Mouse (Mus musculus): ENCODE measurements around the gene Kcnj8. TPM values are rescaled to one million over a fixed set of nuclear protein-coding genes. Genes with fewer than 3 reads are reported as not detected.

Kcnj8 gene
- polyA plus RNA-seq, 1 experiment from 2014 or later: 1.4 TPM

DNA sequence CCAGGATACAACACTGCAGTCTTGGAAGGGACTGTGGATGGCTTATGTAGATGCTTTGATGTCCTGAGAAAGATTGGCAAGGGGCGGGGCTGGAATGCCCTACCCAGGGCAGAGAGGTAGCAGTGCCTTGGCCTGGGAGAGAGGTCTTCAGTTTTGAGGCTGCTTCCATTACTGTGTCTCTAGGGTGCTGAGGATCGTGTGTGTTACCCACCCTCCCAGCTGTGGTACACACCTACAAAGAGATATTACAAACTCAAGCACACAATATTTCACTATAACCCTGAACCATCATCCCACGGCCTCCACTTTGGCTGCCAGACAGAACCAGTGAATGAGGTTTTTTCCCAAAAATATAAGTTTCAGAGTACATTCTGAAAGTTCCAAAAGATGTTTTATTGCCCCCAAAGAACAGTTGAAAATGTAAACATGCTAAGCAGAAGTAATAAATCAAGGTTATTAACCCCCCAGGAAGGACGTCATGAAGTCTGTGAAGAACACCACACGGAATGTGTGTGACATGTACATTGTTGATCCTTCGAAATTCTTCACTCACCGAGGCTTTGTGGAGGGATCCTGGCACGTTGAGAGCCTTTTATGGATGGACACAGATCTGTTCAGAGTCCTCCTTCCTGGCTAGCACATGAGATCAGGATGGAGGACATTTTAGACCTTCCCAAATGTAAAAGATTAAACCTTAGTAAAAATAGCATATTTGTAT is 29.2 kb downstream of the Kcnj8 start:
- Histone ChIP-seq H3K27ac (no peak overlapping the region), H3K4me3 (no peak overlapping the region), H3K4me1 (no peaks in the 10 kb centered on the region), H3K27me3 (ENCODE audit: insufficient read depth, poor library complexity, severe bottlenecking) (no peaks in the 10 kb centered on the region), H3K36me3 (no peaks in the 10 kb centered on the region), H3K9me3 (no peaks in the 10 kb centered on the region)
- peak; percentile 17 for DNase-seq (ENCODE audit: low spot score)
- WGBS: 84% methylated on average over 8 of the region's 8 CpGs

GRCm38 (mm10) chr6:142540561-142541160 is 30.8 kb downstream of the Kcnj8 start:
- H3K4me1 ChIP-seq: no peaks in the 10 kb centered on the region
- no peak overlapping the region for H3K27ac ChIP-seq
- no peaks in the 10 kb centered on the region for H3K36me3 ChIP-seq
- DNase-seq (ENCODE audit: low spot score): no peak
- 77% methylated on average over 10 of the region's 10 CpGs for WGBS
- H3K4me3 ChIP-seq: no peak overlapping the region
- no peaks in the 10 kb centered on the region for H3K9me3 ChIP-seq
- no peaks in the 10 kb centered on the region for H3K27me3 ChIP-seq (ENCODE audit: insufficient read depth, poor library complexity, severe bottlenecking)

- no peaks in the 10 kb centered on the region for H3K9me3 ChIP-seq
- no peak overlapping the region for H3K4me3 ChIP-seq
- no peaks in the 10 kb centered on the region for H3K4me1 ChIP-seq
- no peak for DNase-seq (ENCODE audit: low spot score)
- no peaks in the 10 kb centered on the region for H3K36me3 ChIP-seq
- no peaks in the 10 kb centered on the region for H3K27me3 ChIP-seq (ENCODE audit: insufficient read depth, poor library complexity, severe bottlenecking)
- 81% methylated on average over 5 of the region's 5 CpGs for WGBS
- no peak overlapping the region for H3K27ac ChIP-seq
These were observed 31.3 kb downstream of the Kcnj8 start for GRCm38 (mm10) chr6:142540131-142540530.

GRCm38 (mm10) chr6:142538503-142538902 is 32.9 kb downstream of the Kcnj8 start:
- Histone ChIP-seq H3K9me3 (no peaks in the 10 kb centered on the region), H3K36me3 (no peaks in the 10 kb centered on the region), H3K27me3 (ENCODE audit: insufficient read depth, poor library complexity, severe bottlenecking) (no peaks in the 10 kb centered on the region), H3K4me1 (no peaks in the 10 kb centered on the region), H3K27ac (no peak overlapping the region), H3K4me3 (no peak overlapping the region)
- 66% methylated on average over 17 of the region's 17 CpGs for WGBS
- DNase-seq (ENCODE audit: low spot score): no peak

GRCm38 (mm10) chr6:142533412-142533811 is 38.0 kb downstream of the Kcnj8 start:
- H3K27me3 ChIP-seq (ENCODE audit: insufficient read depth, poor library complexity, severe bottlenecking): no peaks in the 10 kb centered on the region
- no peak for DNase-seq (ENCODE audit: low spot score)
- no peaks in the 10 kb centered on the region for H3K36me3 ChIP-seq
- peaks cover 7% of the 10 kb centered on the region; the same call in 1 of the 2 replicates for H3K4me1 ChIP-seq
- H3K4me3 ChIP-seq: no peak overlapping the region
- no peak overlapping the region for H3K27ac ChIP-seq
- WGBS: 62% methylated on average over 5 of the region's 5 CpGs
- H3K9me3 ChIP-seq: no peaks in the 10 kb centered on the region

GRCm38 (mm10) chr6:142532686-142533085 is 38.7 kb downstream of the Kcnj8 start:
- Histone ChIP-seq H3K36me3 (no peaks in the 10 kb centered on the region), H3K27me3 (ENCODE audit: insufficient read depth, poor library complexity, severe bottlenecking) (no peaks in the 10 kb centered on the region), H3K4me1 (peaks cover 7% of the 10 kb centered on the region; the same call in 1 of the 2 replicates), H3K27ac (no peak overlapping the region), H3K9me3 (no peaks in the 10 kb centered on the region), H3K4me3 (no peak overlapping the region)
- WGBS: 93% methylated on average over 2 of the region's 2 CpGs
- no peak for DNase-seq (ENCODE audit: low spot score)

- Histone ChIP-seq H3K27ac (no peak overlapping the region), H3K27me3 (ENCODE audit: insufficient read depth, poor library complexity, severe bottlenecking) (no peaks in the 10 kb centered on the region), H3K9me3 (no peaks in the 10 kb centered on the region), H3K36me3 (no peaks in the 10 kb centered on the region), H3K4me3 (no peak overlapping the region), H3K4me1 (peaks cover 7% of the 10 kb centered on the region; the same call in 1 of the 2 replicates)
- no peak for DNase-seq (ENCODE audit: low spot score)
- WGBS: 88% methylated on average over 17 of the region's 17 CpGs
These were observed 39.3 kb downstream of the Kcnj8 start for GRCm38 (mm10) chr6:142532141-142532540.

DNA sequence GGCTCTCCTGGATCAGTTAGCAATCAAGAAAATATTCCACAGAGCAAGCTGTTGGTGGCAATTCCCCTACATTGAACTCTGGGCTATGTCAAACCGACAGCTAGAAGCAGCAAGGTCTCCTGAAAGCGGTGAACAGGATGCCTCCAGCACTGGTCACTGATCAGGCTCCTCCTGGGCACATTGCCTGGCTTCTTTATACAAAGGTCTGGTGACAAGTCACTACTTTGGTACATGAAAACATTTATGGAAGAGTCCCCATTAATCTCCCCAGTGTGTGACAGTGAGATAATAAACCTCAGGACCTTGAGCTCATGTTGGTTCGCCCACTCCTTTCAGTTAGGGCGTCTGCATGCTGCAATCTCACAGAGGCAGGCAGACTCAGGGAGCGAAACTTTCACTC is 41.0 kb downstream of the Kcnj8 start:
- 64% methylated on average over 5 of the region's 5 CpGs for WGBS

GRCm38 (mm10) chr6:142529680-142530079 is 41.7 kb downstream of the Kcnj8 start:
- no peak overlapping the region for H3K4me3 ChIP-seq
- no peaks in the 10 kb centered on the region for H3K36me3 ChIP-seq
- DNase-seq (ENCODE audit: low spot score): no peak
- peaks cover 7% of the 10 kb centered on the region; the same call in 1 of the 2 replicates for H3K4me1 ChIP-seq
- no peak overlapping the region for H3K27ac ChIP-seq
- H3K27me3 ChIP-seq (ENCODE audit: insufficient read depth, poor library complexity, severe bottlenecking): no peaks in the 10 kb centered on the region
- H3K9me3 ChIP-seq: no peaks in the 10 kb centered on the region
- WGBS: 81% methylated on average over 8 of the region's 8 CpGs

More for the DNA sequence above, 41.0 kb downstream of the Kcnj8 start:
- no peaks in the 10 kb centered on the region for H3K9me3 ChIP-seq
- no peak overlapping the region for H3K4me3 ChIP-seq
- H3K27me3 ChIP-seq (ENCODE audit: insufficient read depth, poor library complexity, severe bottlenecking): no peaks in the 10 kb centered on the region
- H3K4me1 ChIP-seq: peaks cover 7% of the 10 kb centered on the region; the same call in 1 of the 2 replicates
- no peak for DNase-seq (ENCODE audit: low spot score)
- no peak overlapping the region for H3K27ac ChIP-seq
- H3K36me3 ChIP-seq: no peaks in the 10 kb centered on the region

DNA sequence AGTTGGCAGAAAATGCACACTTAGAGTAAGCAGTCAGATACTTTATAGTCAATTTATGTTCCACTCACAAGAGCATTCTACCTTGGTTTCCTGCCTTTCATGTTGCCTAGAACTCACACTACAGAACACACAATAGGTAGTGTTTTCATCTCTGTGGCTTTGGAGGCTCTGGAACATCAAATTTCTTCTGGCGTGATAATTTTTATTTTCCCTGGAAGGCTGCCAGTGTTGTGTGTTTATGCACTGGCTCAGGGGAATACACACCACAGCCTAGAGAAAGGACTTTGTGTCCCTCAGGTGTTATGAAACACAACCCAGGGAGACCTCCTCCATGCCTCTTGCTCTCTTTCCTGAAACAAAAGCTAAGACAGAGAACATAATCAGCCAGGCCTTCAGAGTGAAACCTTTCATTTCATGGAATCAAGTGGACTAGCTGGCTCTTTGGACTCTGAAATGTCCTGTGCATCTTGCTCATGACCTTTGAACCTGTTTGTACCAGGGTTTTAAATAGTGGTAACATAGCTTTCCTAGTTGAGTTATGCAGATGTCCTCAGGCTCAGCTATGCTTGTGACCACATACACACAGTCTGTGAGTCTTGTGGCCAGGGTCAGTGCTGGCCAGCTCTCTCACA is 43.4 kb downstream of the Kcnj8 start:
- no peak overlapping the region for H3K4me3 ChIP-seq
- DNase-seq (ENCODE audit: low spot score): no peak
- 71% methylated on average over 1 of the region's 1 CpGs for WGBS
- peaks cover 7% of the 10 kb centered on the region; the same call in 1 of the 2 replicates for H3K4me1 ChIP-seq
- H3K27ac ChIP-seq: no peak overlapping the region
- H3K27me3 ChIP-seq (ENCODE audit: insufficient read depth, poor library complexity, severe bottlenecking): no peaks in the 10 kb centered on the region
- no peaks in the 10 kb centered on the region for H3K36me3 ChIP-seq
- H3K9me3 ChIP-seq: no peaks in the 10 kb centered on the region

DNA sequence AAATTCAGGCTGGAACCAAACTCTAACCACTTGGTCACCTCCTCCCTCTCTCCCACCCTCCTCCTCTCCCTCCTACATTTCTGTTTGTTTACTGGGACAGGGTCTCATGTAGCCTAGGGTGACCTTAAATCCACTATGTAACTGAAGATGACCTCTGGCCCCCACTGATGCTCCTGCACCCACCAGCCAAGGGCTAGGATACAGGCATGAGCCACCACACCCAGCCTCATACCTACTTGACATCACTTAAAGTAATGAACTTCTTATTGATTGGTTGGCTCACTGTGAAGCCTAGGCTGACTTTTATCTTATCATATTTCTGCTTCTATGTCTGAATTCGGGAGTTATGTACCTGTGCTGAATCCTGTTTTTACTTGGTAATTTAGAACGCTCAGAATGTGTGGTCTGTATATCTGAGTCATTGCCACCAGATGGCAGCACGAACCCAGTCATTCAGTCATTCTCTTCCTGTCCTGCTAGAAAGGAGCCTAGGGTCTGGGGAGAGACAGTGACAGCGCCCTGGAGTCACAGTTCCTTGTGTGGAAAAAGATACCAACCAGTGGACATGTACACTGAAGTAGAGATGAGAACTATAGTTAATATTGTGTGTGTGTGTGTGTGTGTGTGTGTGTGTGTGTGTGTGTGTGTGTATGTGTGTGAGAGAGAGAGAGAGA is 46.6 kb downstream of the Kcnj8 start:
- Histone ChIP-seq H3K27me3 (ENCODE audit: insufficient read depth, poor library complexity, severe bottlenecking) (no peaks in the 10 kb centered on the region), H3K36me3 (no peaks in the 10 kb centered on the region), H3K4me1 (0 out of 2 replicates have a peak, but pooled peaks cover 2% of the 10 kb centered on the region), H3K9me3 (no peaks in the 10 kb centered on the region), H3K27ac (no peak overlapping the region), H3K4me3 (no peak overlapping the region)
- DNase-seq (ENCODE audit: low spot score): no peak
- 8% methylated on average over 4 of the region's 4 CpGs for WGBS

DNA sequence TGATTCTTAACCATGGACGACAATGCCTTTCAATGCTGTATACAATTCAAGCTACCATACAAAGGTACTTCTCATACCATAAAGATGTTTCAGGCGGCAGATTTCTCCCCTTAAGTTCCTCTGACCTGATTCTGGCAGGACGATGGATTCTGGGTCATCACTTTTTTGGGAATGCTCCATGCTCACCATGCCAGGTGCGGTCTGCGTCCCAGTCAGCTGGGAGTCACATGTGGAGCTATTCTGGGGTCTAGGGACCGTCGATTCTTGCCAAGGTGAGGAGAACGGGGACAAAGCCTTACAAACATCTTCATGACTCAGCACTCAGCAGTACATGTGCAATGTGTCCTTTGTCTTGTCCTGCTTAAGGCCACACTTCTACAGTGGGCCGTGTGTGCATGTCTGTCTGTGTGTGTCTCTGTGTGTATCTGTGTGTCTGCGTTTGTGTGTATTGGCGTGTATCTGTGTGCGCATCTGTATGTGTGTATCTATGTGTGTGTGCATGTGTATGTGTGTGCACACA is 49.8 kb downstream of the Kcnj8 start:
- H3K27me3 ChIP-seq (ENCODE audit: insufficient read depth, poor library complexity, severe bottlenecking): no peaks in the 10 kb centered on the region
- no peak overlapping the region for H3K27ac ChIP-seq
- no peak for DNase-seq (ENCODE audit: low spot score)
- H3K9me3 ChIP-seq: no peaks in the 10 kb centered on the region
- 76% methylated on average over 12 of the region's 12 CpGs for WGBS
- no peaks in the 10 kb centered on the region for H3K4me1 ChIP-seq
- no peaks in the 10 kb centered on the region for H3K36me3 ChIP-seq
- no peak overlapping the region for H3K4me3 ChIP-seq

Data from heart, embryonic 10.5 days (tissue).